Mouse (Mus musculus): ENCODE data around the gene Abcd3.

Gene Abcd3

GRCm38 (mm10) chr3:121814877-121815548 lies at the start of gene Abcd3:
Gene Abcd3 (minus strand): TSS chr3:121815302.
- DNase-seq (ENCODE audit: low read depth, low spot score), result peak; percentile 79

DNA sequence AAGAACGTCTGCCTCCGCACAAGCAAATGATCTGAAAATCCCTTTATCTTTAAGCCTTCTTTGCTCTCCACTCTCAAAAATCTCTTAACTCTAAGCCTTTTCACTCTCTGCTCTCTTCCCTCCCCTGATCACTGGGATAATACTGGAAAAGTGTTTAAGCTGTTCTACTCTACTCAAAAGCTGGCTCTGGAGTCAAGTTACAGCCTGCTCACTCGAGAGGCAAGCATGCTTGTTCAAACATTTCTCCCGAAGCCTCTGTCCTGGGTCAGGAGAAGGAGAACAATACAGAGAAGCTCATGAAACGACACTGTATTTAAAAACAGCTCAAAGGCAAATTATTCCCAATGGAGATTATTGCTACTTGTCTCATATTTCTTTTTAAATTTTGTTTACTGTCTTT lies 44.0 kb upstream of the Abcd3 start:
- no peak for DNase-seq (ENCODE audit: low read depth, low spot score)

DNA sequence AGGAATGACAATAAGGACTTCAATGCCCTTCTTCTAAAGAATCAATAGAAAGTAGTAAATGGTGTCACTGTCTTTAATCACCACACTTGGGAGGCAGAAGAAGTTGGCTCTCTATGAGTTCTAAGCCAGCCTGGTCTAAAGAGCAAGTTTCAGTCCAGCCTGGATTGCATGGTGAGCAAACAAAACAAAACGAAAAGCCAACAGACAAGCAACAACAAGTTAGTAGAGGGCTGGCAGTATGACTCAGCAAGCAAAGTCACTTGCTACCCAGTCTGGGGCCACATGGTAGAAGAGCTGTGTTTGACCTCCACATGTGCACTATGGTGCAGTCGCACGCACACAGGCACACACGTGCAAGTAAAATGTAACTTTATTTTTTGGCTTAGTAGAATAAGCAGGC lies 41.0 kb upstream of the Abcd3 start:
- DNase-seq (ENCODE audit: low read depth, low spot score), result no peak

DNA sequence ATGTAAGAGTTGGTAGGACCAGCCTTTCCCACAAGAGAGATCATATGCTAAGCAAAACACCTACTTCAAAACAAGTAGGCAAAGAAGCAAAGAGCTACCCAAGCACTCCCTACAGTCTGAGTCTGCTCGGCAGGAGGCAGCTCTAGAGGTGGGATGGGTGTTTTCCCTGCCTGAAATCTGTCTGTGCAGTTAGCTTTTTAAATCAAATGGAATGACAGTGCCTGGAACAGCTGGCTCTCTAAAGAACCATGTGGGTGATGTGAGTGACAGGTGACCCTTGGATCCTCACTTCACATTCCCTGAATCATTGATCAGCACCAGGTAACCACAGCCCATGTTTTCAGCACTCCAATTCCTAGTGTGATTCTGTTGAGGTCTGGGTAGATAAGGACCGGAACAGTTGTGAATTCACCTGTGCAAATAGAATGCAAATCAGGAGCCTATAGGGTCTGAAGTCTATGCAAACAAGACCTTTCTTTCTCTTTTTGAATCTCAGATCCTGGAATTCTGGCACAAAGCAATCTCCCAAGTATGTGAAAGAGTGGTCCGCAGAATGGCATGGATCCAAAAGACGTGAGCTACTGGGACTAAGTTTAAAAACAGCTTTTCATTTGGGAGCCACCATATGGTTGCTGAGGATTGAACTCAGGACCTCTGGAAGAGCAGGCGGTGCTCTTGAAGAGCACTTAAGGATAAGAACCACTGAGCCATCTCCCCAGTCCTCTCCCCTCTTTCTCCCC lies 38.8 kb upstream of the Abcd3 start:
- no peak for DNase-seq (ENCODE audit: low read depth, low spot score)

GRCm38 (mm10) chr3:121852074-121852826 lies 37.1 kb upstream of the Abcd3 start:
- no peak for DNase-seq (ENCODE audit: low read depth, low spot score)

- DNase-seq (ENCODE audit: low read depth, low spot score), result no peak
Observed at GRCm38 (mm10) chr3:121851006-121851405, 35.9 kb upstream of the Abcd3 start.

- DNase-seq (ENCODE audit: low read depth, low spot score), result no peak
Observed at GRCm38 (mm10) chr3:121850381-121850780, 35.3 kb upstream of the Abcd3 start.

GRCm38 (mm10) chr3:121847296-121847695 lies 32.2 kb upstream of the Abcd3 start:
- no peak for DNase-seq (ENCODE audit: low read depth, low spot score)

- no peak for DNase-seq (ENCODE audit: low read depth, low spot score)
Observed at GRCm38 (mm10) chr3:121844658-121845057, 29.6 kb upstream of the Abcd3 start.

- no peak for DNase-seq (ENCODE audit: low read depth, low spot score)
Observed at GRCm38 (mm10) chr3:121844013-121844412, 28.9 kb upstream of the Abcd3 start.

GRCm38 (mm10) chr3:121843254-121843653 lies 28.2 kb upstream of the Abcd3 start:
- DNase-seq (ENCODE audit: low read depth, low spot score), result no peak

DNA sequence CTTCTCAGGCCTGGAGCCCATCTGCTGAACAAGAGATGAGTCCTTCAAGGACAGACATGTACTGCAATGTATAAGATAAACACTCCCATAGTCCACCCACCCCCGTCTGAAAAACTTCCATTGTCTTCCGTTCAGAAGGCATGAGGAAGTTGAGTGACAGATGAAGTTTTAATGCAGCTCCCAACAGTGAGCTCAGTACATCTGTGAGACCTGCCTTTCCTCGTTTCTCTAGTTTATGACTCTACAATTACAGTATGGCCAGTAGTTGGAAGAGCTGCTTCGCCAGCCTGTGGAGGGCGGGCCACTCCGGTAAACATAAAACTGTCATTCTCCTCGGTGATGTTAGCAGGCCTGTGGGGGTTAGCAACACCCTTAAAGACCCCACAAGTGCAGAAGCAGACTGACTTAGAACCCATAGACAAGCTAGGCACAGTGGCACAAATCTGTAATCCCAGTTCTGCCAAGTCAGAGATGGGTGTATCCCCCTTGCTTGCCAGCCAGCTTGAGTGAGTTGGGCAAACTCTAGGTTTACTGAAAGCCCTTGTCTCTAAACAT lies 27.3 kb upstream of the Abcd3 start:
- no peak for DNase-seq (ENCODE audit: low read depth, low spot score)

DNA sequence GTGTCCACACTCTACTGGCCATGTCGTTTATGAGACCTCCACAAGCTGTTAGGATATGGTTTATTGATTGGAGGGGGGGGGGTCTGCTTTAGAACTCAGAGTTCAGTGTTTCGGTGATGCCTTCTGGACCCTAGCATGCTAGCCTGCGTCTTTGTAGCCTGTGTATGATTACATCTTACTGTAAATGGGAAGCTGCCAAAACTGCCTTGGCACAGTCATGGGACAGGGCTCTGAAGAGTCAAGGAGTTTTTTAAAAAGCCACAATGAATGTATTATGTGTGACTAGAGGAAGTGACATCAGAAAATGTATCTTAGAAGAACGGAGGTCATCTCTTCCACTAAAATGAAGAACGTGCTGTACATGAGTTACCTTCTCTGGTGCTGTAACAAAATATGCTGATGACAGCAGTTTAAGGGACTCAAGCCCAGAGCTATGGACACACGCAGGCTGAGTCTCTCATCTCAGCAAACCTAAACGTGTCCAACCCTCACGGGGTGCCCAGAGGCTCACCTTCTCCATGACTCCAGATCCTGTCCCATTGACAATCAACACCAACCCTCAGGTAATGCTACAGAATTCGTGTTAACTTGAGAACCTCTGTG lies 26.4 kb upstream of the Abcd3 start:
- peak; percentile 77 for DNase-seq (ENCODE audit: low read depth, low spot score)

GRCm38 (mm10) chr3:121840351-121840750 lies 25.2 kb upstream of the Abcd3 start:
- no peak for DNase-seq (ENCODE audit: low read depth, low spot score)

- DNase-seq (ENCODE audit: low read depth, low spot score), result peak; percentile 83
Observed at GRCm38 (mm10) chr3:121834732-121835131, 19.6 kb upstream of the Abcd3 start.

DNA sequence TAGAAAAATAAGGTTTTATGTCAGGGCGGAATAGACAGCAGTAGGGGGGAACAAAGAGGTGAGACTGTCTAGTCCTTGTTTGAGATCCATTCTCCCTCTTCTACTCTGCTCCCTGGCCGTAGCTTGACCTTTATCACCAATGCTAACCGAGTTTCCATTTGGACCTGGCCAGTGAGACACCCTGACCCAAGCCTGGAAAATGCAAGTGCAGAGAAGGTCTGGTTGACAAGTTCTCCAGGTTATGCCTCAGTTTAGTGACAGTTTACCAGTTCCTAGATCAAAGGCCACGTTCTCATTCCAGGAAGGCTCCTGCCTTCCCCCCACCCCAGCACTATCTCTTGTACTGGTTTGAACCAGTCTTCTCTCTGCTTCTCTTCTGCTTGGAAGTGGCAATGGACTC lies 19.1 kb upstream of the Abcd3 start:
- no peak for DNase-seq (ENCODE audit: low read depth, low spot score)

DNA sequence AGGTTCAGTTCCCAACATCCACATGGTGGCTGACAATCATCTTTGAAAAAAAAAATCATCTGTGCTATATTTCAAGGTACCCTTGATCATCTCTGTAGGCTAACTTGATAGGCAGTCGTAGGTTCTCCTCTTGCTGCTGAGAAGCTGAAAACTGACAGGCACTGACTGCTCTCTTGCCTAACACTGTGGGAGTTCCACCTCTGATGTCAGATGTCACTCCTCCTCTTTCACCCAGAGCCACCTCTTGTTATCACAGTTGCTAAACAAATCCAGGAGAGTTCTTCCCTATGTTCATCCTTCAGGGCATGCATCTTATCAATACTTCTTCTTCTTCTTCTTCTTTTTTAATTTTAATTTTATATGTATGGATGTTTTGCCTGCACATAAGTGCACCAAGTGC lies 10.0 kb upstream of the Abcd3 start:
- DNase-seq (ENCODE audit: low read depth, low spot score), result no peak

DNA sequence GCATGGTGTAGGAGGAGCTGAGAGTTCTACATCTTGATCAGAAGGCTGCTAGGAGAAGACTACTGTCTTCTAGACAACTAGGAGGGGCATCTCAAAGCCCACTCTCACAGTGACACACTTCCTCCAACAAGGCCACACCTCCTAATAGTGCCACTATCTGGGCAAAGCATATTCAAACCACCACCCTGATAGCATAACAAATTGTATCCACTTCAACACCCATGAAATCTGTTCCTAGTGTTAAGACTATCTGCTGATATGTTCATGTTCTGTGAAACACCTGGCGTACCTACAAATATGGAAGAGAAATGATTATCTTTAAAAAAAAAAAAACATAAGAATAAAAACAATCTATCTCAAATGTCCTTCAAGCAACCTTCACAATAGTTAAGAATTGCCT lies 9.2 kb upstream of the Abcd3 start:
- DNase-seq (ENCODE audit: low read depth, low spot score), result no peak

GRCm38 (mm10) chr3:121822643-121823042 lies 7.5 kb upstream of the Abcd3 start:
- DNase-seq (ENCODE audit: low read depth, low spot score), result no peak

- no peak for DNase-seq (ENCODE audit: low read depth, low spot score)
Observed at GRCm38 (mm10) chr3:121821559-121822143, 6.5 kb upstream of the Abcd3 start.

- peak; percentile 14 for DNase-seq (ENCODE audit: low read depth, low spot score)
Observed at GRCm38 (mm10) chr3:121819693-121820200, 4.6 kb upstream of the Abcd3 start.

Measured in 3T3-L1 (cell line).